Mouse (Mus musculus): ENCODE measurements at regions not wholly inside any gene's neighbourhood (a gene's known extent, or its start where the extent isn't known, plus 50 kb on each side); places are given as distances from the start of the nearest gene placed in this dataset.

GRCm38 (mm10) chr12:13049659-13050058 is 107.9 kb upstream of the Mycn start:
- no peak for TF ChIP-seq CTCF (IDR thresholded peaks at IDR 0.05; ENCODE audit: extremely low read depth, insufficient read depth, low read length)
- TF ChIP-seq POLR2A (IDR thresholded peaks at IDR 0.05; ENCODE audit: extremely low read depth, insufficient read depth, low read length) = no peak
